Mouse (Mus musculus) myocyte (in vitro differentiated cells): ENCODE measurements around the gene Opn4. TPM values are rescaled to one million over a fixed set of nuclear protein-coding genes. Genes with fewer than 3 reads are reported as not detected.
A peak's percentile ranks its signal among the peaks of the same experiment; 100 is the strongest.

Experiments
- H3K27me3 ChIP-seq: one replicate; pipeline ENCODE4 v1.6.1; 2011; ENCODE audit not compliant: control insufficient read depth, insufficient read depth, insufficient read length
- H3K36me3 ChIP-seq: one replicate; pipeline ENCODE4 v1.6.1; 2011; ENCODE audit not compliant: control insufficient read depth, insufficient read depth
- H3K4me2 ChIP-seq: one replicate; pipeline ENCODE4 v1.6.1; 2011; ENCODE audit warnings: low read depth, control low read depth
- H3K4me3 ChIP-seq: one replicate; pipeline ENCODE4 v1.5.1; 2011; ENCODE audit warnings: mild to moderate bottlenecking, control low read depth, moderate library complexity
- H3K79me2 ChIP-seq: one replicate; pipeline ENCODE4 v1.6.1; 2011; ENCODE audit not compliant: control insufficient read depth, insufficient read depth
- H3ac ChIP-seq: one replicate; pipeline ENCODE4 v1.6.1; 2011; ENCODE audit not compliant: control insufficient read depth, insufficient read length
- CEBPB ChIP-seq: IDR thresholded peaks from 2 replicates; pipeline ENCODE4 v1.6.1; 2011; ENCODE audit warnings: mild to moderate bottlenecking, moderate library complexity; ENCODE audit not compliant: poor library complexity, insufficient read depth, severe bottlenecking
- E2F4 ChIP-seq: IDR thresholded peaks from one replicate; pipeline ENCODE4 v1.6.1; 2011; ENCODE audit warnings: mild to moderate bottlenecking, control low read depth, moderate library complexity; ENCODE audit not compliant: insufficient read depth
- MAX ChIP-seq: IDR thresholded peaks from one replicate; pipeline ENCODE4 v1.6.1; 2011; ENCODE audit warnings: low read depth, mild to moderate bottlenecking, control low read depth
- MYOD1 ChIP-seq, 3 experiments: IDR thresholded peaks; one replicate each; pipeline ENCODE4 v1.6.1; 2011; ENCODE audit warnings: control low read depth in 2 of 3, low read depth in 2 of 3, mild to moderate bottlenecking in 2 of 3, moderate library complexity in 1 of 3; ENCODE audit not compliant: insufficient read length in 2 of 3, control insufficient read depth in 1 of 3
- MYOG ChIP-seq, 3 experiments: IDR thresholded peaks; one replicate each; pipeline ENCODE4 v1.6.1; 2011; ENCODE audit warnings: control low read depth in 2 of 3, low read depth in 2 of 3, mild to moderate bottlenecking in 2 of 3; ENCODE audit not compliant: insufficient read length in 2 of 3, control insufficient read depth in 1 of 3, insufficient read depth in 1 of 3
- POLR2A ChIP-seq: IDR thresholded peaks from one replicate; pipeline ENCODE4 v1.6.1; 2011; ENCODE audit warnings: low read depth, mild to moderate bottlenecking, control low read depth, moderate library complexity; ENCODE audit not compliant: insufficient read length
- POLR2AphosphoS2 ChIP-seq: IDR thresholded peaks from one replicate; pipeline ENCODE4 v1.6.1; 2011; ENCODE audit warnings: low read depth, control low read depth; ENCODE audit not compliant: insufficient read length
- REST ChIP-seq: IDR thresholded peaks from one replicate; pipeline ENCODE4 v1.6.1; 2011; ENCODE audit warnings: mild to moderate bottlenecking, control low read depth, moderate library complexity; ENCODE audit not compliant: insufficient read depth, insufficient read length
- SRF ChIP-seq: IDR thresholded peaks from one replicate; pipeline ENCODE4 v1.6.1; 2011; ENCODE audit warnings: low read depth; ENCODE audit not compliant: control insufficient read depth, insufficient read length
- TCF12 ChIP-seq: IDR thresholded peaks from one replicate; pipeline ENCODE4 v1.6.1; 2011; ENCODE audit warnings: mild to moderate bottlenecking, control low read depth; ENCODE audit not compliant: poor library complexity, insufficient read depth, severe bottlenecking
- TCF3 ChIP-seq: IDR thresholded peaks from one replicate; pipeline ENCODE4 v1.6.1; 2011; ENCODE audit warnings: low read depth, control low read depth; ENCODE audit not compliant: insufficient read length
- USF1 ChIP-seq: IDR thresholded peaks from one replicate; pipeline ENCODE4 v1.6.1; 2011; ENCODE audit warnings: low read depth, mild to moderate bottlenecking, control low read depth, moderate library complexity
- polyA plus RNA-seq: library from polyadenylated mRNA; unstranded; fragments of >200 nt; fragmentation: generic; extraction: Trizol; gene quantifications from one replicate; pipeline ENCODE4 v1.2.1, GENCODE M21; 2012; ENCODE audit warnings: missing spikeins

Gene Opn4
- polyA plus RNA-seq, 1 experiment, result 0.23 TPM

DNA sequence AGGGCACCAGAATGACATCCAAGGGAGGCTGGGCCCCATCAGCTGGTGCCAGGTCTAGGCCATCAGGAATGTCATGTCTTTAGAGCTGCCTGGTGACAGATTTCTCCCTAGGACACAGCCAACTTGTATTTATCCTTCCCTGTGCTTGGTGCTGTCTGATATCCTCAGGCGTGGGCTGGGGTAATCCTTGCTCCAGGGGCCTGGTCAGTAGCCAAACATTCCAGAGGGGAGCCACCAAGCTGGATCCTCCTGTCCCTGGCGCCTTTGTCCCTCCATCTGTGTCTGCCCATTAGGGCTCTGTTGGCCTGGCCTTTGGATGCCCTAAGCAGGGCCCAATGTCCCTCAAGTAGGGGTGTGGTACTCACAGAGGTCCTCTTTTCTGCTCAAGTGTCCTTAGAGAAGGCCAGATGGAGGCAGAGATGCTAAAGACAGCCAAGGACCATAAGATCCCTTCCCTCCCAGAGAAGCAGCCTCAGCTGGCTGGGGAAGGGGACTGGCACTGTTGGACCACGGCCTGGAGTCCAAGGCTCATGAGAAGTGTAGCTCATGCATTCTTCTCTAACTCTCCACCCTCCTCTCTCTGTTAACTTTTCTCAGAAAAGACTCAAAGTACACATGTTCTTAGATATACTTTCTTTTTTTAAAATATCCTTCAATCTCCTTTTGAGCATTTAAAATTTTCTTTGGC lies 17.1 kb downstream of the Opn4 start:
- Histone ChIP-seq H3K4me3 (no peak overlapping the region), H3ac (no peak overlapping the region), H3K36me3 (no peaks in the 10 kb centered on the region), H3K27me3 (no peaks in the 10 kb centered on the region), H3K4me2 (no peak overlapping the region), H3K79me2 (peaks cover 13% of the 10 kb centered on the region)
- no peak for TF ChIP-seq MAX
- no peak for TF ChIP-seq TCF3
- peak in 1 of 3 experiments; percentile 19 for TF ChIP-seq MYOD1 (IDR thresholded peaks at IDR 0.05; ENCODE audit: control insufficient read depth in 1 of 3, insufficient read length in 2 of 3, low read depth in 2 of 3)

- H3K79me2 ChIP-seq, result no peaks in the 10 kb centered on the region
- peaks cover 7% of the 10 kb centered on the region for H3K36me3 ChIP-seq
- TF ChIP-seq POLR2A, result no peak
- TF ChIP-seq POLR2AphosphoS2, result no peak
- no peak for TF ChIP-seq USF1
- no peak for TF ChIP-seq MYOG (IDR thresholded peaks at IDR 0.05; ENCODE audit: control insufficient read depth in 1 of 3, insufficient read depth in 1 of 3, insufficient read length in 2 of 3, low read depth in 2 of 3)
- no peak for TF ChIP-seq REST
- TF ChIP-seq MYOD1 (IDR thresholded peaks at IDR 0.05; ENCODE audit: control insufficient read depth in 1 of 3, insufficient read length in 2 of 3, low read depth in 2 of 3), result no peak
- no peak for TF ChIP-seq E2F4
- TF ChIP-seq CEBPB, result no peak
- H3K4me2 ChIP-seq, result no peak overlapping the region
- H3ac ChIP-seq, result no peak overlapping the region
- no peaks in the 10 kb centered on the region for H3K27me3 ChIP-seq
- H3K4me3 ChIP-seq, result no peak overlapping the region
These were observed 23.1 kb downstream of the Opn4 start for GRCm38 (mm10) chr14:34576858-34577257.

DNA sequence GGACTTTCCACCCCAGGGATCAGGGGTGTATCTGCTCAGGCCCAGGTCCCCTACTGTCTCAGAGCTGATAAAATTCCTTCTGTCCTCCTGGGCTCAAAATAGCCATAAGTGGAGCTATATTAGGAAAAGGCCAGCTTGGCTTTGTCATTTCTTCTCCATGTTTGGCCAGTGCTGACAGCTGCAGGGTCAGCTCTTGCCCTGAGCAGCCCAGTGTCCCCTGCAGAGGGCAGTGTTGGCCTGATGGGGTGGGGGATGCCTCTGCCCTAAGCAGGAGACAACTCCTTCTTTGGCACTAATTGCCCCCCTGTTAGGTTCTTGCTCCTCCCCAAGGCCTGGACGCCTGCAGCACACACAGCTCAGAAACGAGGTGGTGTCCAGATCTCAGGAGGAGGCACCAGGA lies 25.9 kb downstream of the Opn4 start:
- Histone ChIP-seq H3K27me3 (no peaks in the 10 kb centered on the region), H3ac (no peak overlapping the region), H3K4me2 (peak overlapping the region; percentile 8), H3K36me3 (peaks cover 7% of the 10 kb centered on the region), H3K4me3 (no peak overlapping the region), H3K79me2 (no peaks in the 10 kb centered on the region)
- peak; percentile 47 for TF ChIP-seq TCF12
- TF ChIP-seq MAX, result no peak
- no peak for TF ChIP-seq USF1
- peak; percentile 95 for TF ChIP-seq SRF
- no peak for TF ChIP-seq REST
- TF ChIP-seq POLR2AphosphoS2, result peak; percentile 70
- no peak for TF ChIP-seq POLR2A
- no peak for TF ChIP-seq E2F4
- peak; percentile 92 to 96 (median 95) for TF ChIP-seq MYOG (IDR thresholded peaks at IDR 0.05; ENCODE audit: control insufficient read depth in 1 of 3, insufficient read depth in 1 of 3, insufficient read length in 2 of 3, low read depth in 2 of 3)
- peak; percentile 76 to 94 (median 83) for TF ChIP-seq MYOD1 (IDR thresholded peaks at IDR 0.05; ENCODE audit: control insufficient read depth in 1 of 3, insufficient read length in 2 of 3, low read depth in 2 of 3)
- TF ChIP-seq TCF3, result no peak
- no peak for TF ChIP-seq CEBPB

GRCm38 (mm10) chr14:34573348-34573913 lies 26.5 kb downstream of the Opn4 start:
- Histone ChIP-seq H3ac (no peak overlapping the region), H3K4me3 (no peak overlapping the region), H3K36me3 (peaks cover 7% of the 10 kb centered on the region), H3K79me2 (no peaks in the 10 kb centered on the region), H3K27me3 (no peaks in the 10 kb centered on the region), H3K4me2 (peak overlapping the region; percentile 8)
- TF ChIP-seq MYOD1 (IDR thresholded peaks at IDR 0.05; ENCODE audit: control insufficient read depth in 1 of 3, insufficient read length in 2 of 3, low read depth in 2 of 3) (no peak), POLR2A (no peak), MYOG (IDR thresholded peaks at IDR 0.05; ENCODE audit: control insufficient read depth in 1 of 3, insufficient read depth in 1 of 3, insufficient read length in 2 of 3, low read depth in 2 of 3) (no peak), MAX (no peak), POLR2AphosphoS2 (no peak), REST (no peak), TCF12 (no peak), SRF (no peak), E2F4 (no peak)

GRCm38 (mm10) chr14:34571610-34572387 lies 28.1 kb downstream of the Opn4 start:
- H3K4me2 ChIP-seq, result no peak overlapping the region
- peaks cover 7% of the 10 kb centered on the region for H3K36me3 ChIP-seq

More at GRCm38 (mm10) chr14:34571610-34572387, 28.1 kb downstream of the Opn4 start:
- no peak overlapping the region for H3K4me3 ChIP-seq
- H3ac ChIP-seq, result no peak overlapping the region
- TF ChIP-seq SRF (no peak), MAX (no peak), E2F4 (no peak), REST (no peak), POLR2AphosphoS2 (peak; percentile 39), USF1 (no peak), TCF3 (no peak), MYOG (IDR thresholded peaks at IDR 0.05; ENCODE audit: control insufficient read depth in 1 of 3, insufficient read depth in 1 of 3, insufficient read length in 2 of 3, low read depth in 2 of 3) (no peak), MYOD1 (IDR thresholded peaks at IDR 0.05; ENCODE audit: control insufficient read depth in 1 of 3, insufficient read length in 2 of 3, low read depth in 2 of 3) (no peak), CEBPB (no peak), TCF12 (no peak), POLR2A (peak; percentile 4)
- no peaks in the 10 kb centered on the region for H3K27me3 ChIP-seq
- no peaks in the 10 kb centered on the region for H3K79me2 ChIP-seq
